25 mouse cellular contexts compared by ENCODE assay signal in the genomic region with DNA sequence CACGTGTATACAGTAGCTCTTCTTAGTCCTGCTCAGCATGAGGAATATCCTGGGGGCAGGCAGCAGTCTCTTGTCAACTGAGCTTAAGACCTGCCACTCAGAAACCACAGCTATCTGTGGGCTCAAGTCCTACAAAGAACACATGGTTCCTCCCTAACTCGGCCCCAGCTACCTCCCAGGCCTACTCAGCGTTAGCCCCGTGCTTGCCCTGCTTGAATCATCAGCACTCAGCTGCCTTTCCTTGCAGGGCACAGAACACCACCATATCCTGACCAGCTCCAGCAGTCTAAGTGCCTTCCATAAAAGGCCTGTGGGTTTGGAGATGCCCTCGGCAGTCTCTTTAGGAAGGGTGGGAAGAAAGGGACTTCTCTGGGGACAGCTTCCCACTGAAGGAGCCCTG.
DNase-seq lines count a peak whose midpoint lies in the region; ATAC-seq lines count a peak whose summit lies in the region.
"Had no signal": no experiment of that assay in that cellular context is flagged by ENCODE, and none has a peak within 500 bp of the region (broad histone marks: within the 10 kb centered on the region; RNA-seq: fewer than 3 reads in every experiment).

No protein-coding gene starts in this region.

- H3K27me3 ChIP-seq in embryonic facial prominence, embryonic 13.5 days = no peaks in the 10 kb centered on the region
- H3K27me3 ChIP-seq in embryonic facial prominence, embryonic 10.5 days (replicated peaks; ENCODE audit: low read depth, poor library complexity, severe bottlenecking) = no peaks in the 10 kb centered on the region
- H3K27me3 ChIP-seq in heart, embryonic 13.5 days (replicated peaks) = no peaks in the 10 kb centered on the region
- no peaks in the 10 kb centered on the region for H3K27me3 ChIP-seq in intestine, embryonic 15.5 days (replicated peaks)
- no peaks in the 10 kb centered on the region for H3K27me3 ChIP-seq in intestine, embryonic 16.5 days (replicated peaks; ENCODE audit: control insufficient read depth, insufficient read depth, low read length)
- H3K27me3 ChIP-seq in midbrain, embryonic 10.5 days (ENCODE audit: low read depth, poor library complexity, severe bottlenecking) = no peaks in the 10 kb centered on the region
- no peaks in the 10 kb centered on the region for H3K27me3 ChIP-seq in midbrain, embryonic 13.5 days
- H3K27me3 ChIP-seq: embryonic facial prominence, embryonic 15.5 days had no signal

- H3K4me3 ChIP-seq in embryonic facial prominence, embryonic 13.5 days = no peak overlapping the region
- H3K4me3 ChIP-seq in embryonic facial prominence, embryonic 10.5 days = no peak overlapping the region
- H3K4me3 ChIP-seq in heart, embryonic 13.5 days = no peak overlapping the region
- H3K4me3 ChIP-seq in intestine, embryonic 15.5 days (replicated peaks) = no peak overlapping the region
- no peak overlapping the region for H3K4me3 ChIP-seq in intestine, embryonic 16.5 days (ENCODE audit: low read length)
- no peak overlapping the region for H3K4me3 ChIP-seq in midbrain, embryonic 10.5 days
- no peak overlapping the region for H3K4me3 ChIP-seq in midbrain, embryonic 13.5 days (replicated peaks)
- H3K4me3 ChIP-seq: embryonic facial prominence, embryonic 15.5 days; gastrocnemius, adult 2 months had no signal

- peaks cover 9% of the 10 kb centered on the region for H3K4me1 ChIP-seq in embryonic facial prominence, embryonic 13.5 days
- 0 out of 2 replicates have a peak, but pooled peaks cover 2% of the 10 kb centered on the region for H3K4me1 ChIP-seq in embryonic facial prominence, embryonic 10.5 days
- peaks cover 22% of the 10 kb centered on the region for H3K4me1 ChIP-seq in heart, embryonic 13.5 days
- no peaks in the 10 kb centered on the region for H3K4me1 ChIP-seq in intestine, embryonic 15.5 days (replicated peaks)
- H3K4me1 ChIP-seq in intestine, embryonic 16.5 days (ENCODE audit: control insufficient read depth, insufficient read depth, low read length) = no peaks in the 10 kb centered on the region
- no peaks in the 10 kb centered on the region for H3K4me1 ChIP-seq in midbrain, embryonic 10.5 days
- H3K4me1 ChIP-seq in midbrain, embryonic 13.5 days (replicated peaks) = no peaks in the 10 kb centered on the region

- no peak for DNase-seq in embryonic facial prominence, embryonic 10.5 days (ENCODE audit: low spot score)
- no peak for DNase-seq in heart, postnatal 25 days (ENCODE audit: low spot score)
- DNase-seq in midbrain, embryonic 10.5 days (ENCODE audit: low spot score) = no peak
- DNase-seq: adrenal gland, adult 8-10 months; adrenal gland, postnatal 25 days; cerebellum, adult 11-12 months; cerebellum, adult 8-10 months; cerebellum, postnatal 10 days; cerebellum, postnatal 36 days; embryo, embryonic 11 days; forebrain, postnatal 0 days; gastrocnemius, adult 2 months; gastrocnemius, postnatal 14 days; heart, adult 11 months; heart, postnatal 4 days had no signal

- intact Hi-C loops in heart, postnatal 25 days (cut with DNase I) = no loop called here

- H3K9me3 ChIP-seq in embryonic facial prominence, embryonic 13.5 days = no peaks in the 10 kb centered on the region
- no peaks in the 10 kb centered on the region for H3K9me3 ChIP-seq in embryonic facial prominence, embryonic 10.5 days
- no peaks in the 10 kb centered on the region for H3K9me3 ChIP-seq in heart, embryonic 13.5 days
- H3K9me3 ChIP-seq in intestine, embryonic 15.5 days = no peaks in the 10 kb centered on the region
- H3K9me3 ChIP-seq in intestine, embryonic 16.5 days (ENCODE audit: control insufficient read depth, low read length) = no peaks in the 10 kb centered on the region
- H3K9me3 ChIP-seq in midbrain, embryonic 10.5 days (replicated peaks) = no peaks in the 10 kb centered on the region
- H3K9me3 ChIP-seq in midbrain, embryonic 13.5 days = no peaks in the 10 kb centered on the region
- H3K9me3 ChIP-seq: embryonic facial prominence, embryonic 15.5 days had no signal

- H3K4me2 ChIP-seq in embryonic facial prominence, embryonic 13.5 days = no peak overlapping the region
- H3K4me2 ChIP-seq in heart, embryonic 13.5 days = no peak overlapping the region
- H3K4me2 ChIP-seq in intestine, embryonic 15.5 days (replicated peaks) = no peak overlapping the region
- no peak overlapping the region for H3K4me2 ChIP-seq in intestine, embryonic 16.5 days (ENCODE audit: low read depth, low read length)
- H3K4me2 ChIP-seq in midbrain, embryonic 13.5 days (replicated peaks) = no peak overlapping the region
- H3K4me2 ChIP-seq: embryonic facial prominence, embryonic 15.5 days had no signal

- H3K36me3 ChIP-seq in embryonic facial prominence, embryonic 13.5 days = peaks cover 61% of the 10 kb centered on the region
- peaks cover 62% of the 10 kb centered on the region for H3K36me3 ChIP-seq in embryonic facial prominence, embryonic 10.5 days (replicated peaks)
- H3K36me3 ChIP-seq in heart, embryonic 13.5 days = peaks cover 28% of the 10 kb centered on the region
- H3K36me3 ChIP-seq in intestine, embryonic 15.5 days = peaks cover 22% of the 10 kb centered on the region
- H3K36me3 ChIP-seq in intestine, embryonic 16.5 days (ENCODE audit: control insufficient read depth, insufficient read depth, low read length) = peaks cover 19% of the 10 kb centered on the region
- peaks cover 2% of the 10 kb centered on the region; the same call in 1 of the 2 replicates for H3K36me3 ChIP-seq in midbrain, embryonic 10.5 days
- H3K36me3 ChIP-seq in midbrain, embryonic 13.5 days = no peaks in the 10 kb centered on the region

- H3K27ac ChIP-seq in embryonic facial prominence, embryonic 13.5 days = peak overlapping the region; percentile 41
- H3K27ac ChIP-seq in embryonic facial prominence, embryonic 10.5 days (replicated peaks) = no peak overlapping the region
- H3K27ac ChIP-seq in heart, embryonic 13.5 days (replicated peaks) = 0 out of 2 replicates have a peak overlapping the region, but pooled peaks have one; percentile 1
- H3K27ac ChIP-seq in intestine, embryonic 15.5 days = 0 out of 2 replicates have a peak overlapping the region, but pooled peaks have one; percentile 27
- no peak overlapping the region for H3K27ac ChIP-seq in intestine, embryonic 16.5 days (ENCODE audit: low read length)
- H3K27ac ChIP-seq in midbrain, embryonic 10.5 days (replicated peaks) = peak overlapping the region; percentile 9; the same call in 1 of the 2 replicates
- no peak overlapping the region for H3K27ac ChIP-seq in midbrain, embryonic 13.5 days
- H3K27ac ChIP-seq: embryonic facial prominence, embryonic 15.5 days; gastrocnemius, adult 2 months had no signal

- no peak overlapping the region for H3K9ac ChIP-seq in embryonic facial prominence, embryonic 13.5 days
- H3K9ac ChIP-seq in heart, embryonic 13.5 days = no peak overlapping the region
- no peak overlapping the region for H3K9ac ChIP-seq in intestine, embryonic 15.5 days
- H3K9ac ChIP-seq in intestine, embryonic 16.5 days (ENCODE audit: low read depth, low read length) = no peak overlapping the region
- no peak overlapping the region for H3K9ac ChIP-seq in midbrain, embryonic 13.5 days (replicated peaks)
- H3K9ac ChIP-seq: embryonic facial prominence, embryonic 15.5 days; forebrain, postnatal 0 days had no signal

- no peak for ATAC-seq in embryonic facial prominence, embryonic 13.5 days (ENCODE audit: insufficient number of reproducible peaks, insufficient read depth, low FRiP score, low TSS enrichment, low read depth)
- ATAC-seq in heart, embryonic 13.5 days (ENCODE audit: extremely low read depth, insufficient number of reproducible peaks, low FRiP score, low TSS enrichment) = no peak
- no peak for ATAC-seq in intestine, embryonic 15.5 days
- ATAC-seq in intestine, embryonic 16.5 days = no peak
- ATAC-seq in midbrain, embryonic 13.5 days = no peak
- ATAC-seq: activated CD4-positive, CD25-positive, alpha-beta regulatory T cell, adult 4 months; forebrain, embryonic 14.5 days; forebrain, postnatal 0 days; hindbrain, embryonic 16.5 days; intestine, postnatal 0 days had no signal

- 50% methylated on average over 5 of the region's 5 CpGs for WGBS in embryonic facial prominence, embryonic 13.5 days
- WGBS in embryonic facial prominence, embryonic 10.5 days = 67% methylated on average over 5 of the region's 5 CpGs
- 32% methylated on average over 5 of the region's 5 CpGs for WGBS in heart, embryonic 13.5 days
- WGBS in intestine, embryonic 15.5 days = 72% methylated on average over 5 of the region's 5 CpGs
- 72% methylated on average over 5 of the region's 5 CpGs for WGBS in intestine, embryonic 16.5 days
- 79% methylated on average over 5 of the region's 5 CpGs for WGBS in midbrain, embryonic 10.5 days
- WGBS in midbrain, embryonic 13.5 days = 72% methylated on average over 5 of the region's 5 CpGs

Comparison
In these comparisons a context has a peak if more than half of its experiments do, and no peak if none do; other contexts are left out.
1. H3K27ac ChIP-seq: peak in embryonic facial prominence, embryonic 13.5 days (single experiment), heart, embryonic 13.5 days (single experiment), intestine, embryonic 15.5 days (single experiment) and midbrain, embryonic 10.5 days (single experiment); none in embryonic facial prominence, embryonic 10.5 days (single experiment), intestine, embryonic 16.5 days (single experiment) and midbrain, embryonic 13.5 days (single experiment).